Mouse (Mus musculus) testis, adult 2 months (tissue): ENCODE data around the gene Mllt3.

Source experiments
- CTCF ChIP-seq: fragments of 200-500 bp; IDR thresholded peaks from 2 replicates; pipeline ENCODE4 v1.5.1; 2012; ENCODE audit warnings: low read depth, mild to moderate bottlenecking, inconsistent platforms, low read length, moderate library complexity; ENCODE audit not compliant: control insufficient read depth, insufficient read depth, insufficient replicate concordance
- POLR2A ChIP-seq: fragments of 200-500 bp; IDR thresholded peaks from 2 replicates; pipeline ENCODE4 v1.6.1; 2012; ENCODE audit warnings: low read depth, mild to moderate bottlenecking, inconsistent platforms, low read length, moderate library complexity; ENCODE audit not compliant: control insufficient read depth

DNA sequence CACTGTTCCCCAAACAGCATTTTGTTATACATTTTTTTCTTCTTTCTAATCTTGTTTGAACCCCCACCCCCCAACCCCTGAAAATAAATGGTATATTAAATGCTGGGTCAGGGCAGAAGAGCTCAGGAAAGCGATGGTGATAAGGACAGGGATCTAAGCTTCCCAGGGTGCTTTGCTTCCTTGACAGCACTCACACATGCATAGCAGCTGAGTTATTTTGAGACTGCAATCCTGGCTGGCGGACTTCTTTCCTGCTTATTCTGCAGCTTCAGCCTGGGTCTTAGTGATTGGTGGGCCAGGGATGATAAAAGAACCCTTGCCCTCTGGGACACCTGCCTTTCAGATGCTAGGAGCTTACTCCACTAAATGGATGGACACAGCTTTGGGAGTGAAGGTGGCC is 249.4 kb downstream of the Mllt3 start:
- TF ChIP-seq POLR2A (no peak), CTCF (no peak)
